Mouse (Mus musculus): ENCODE results near the gene Opn1sw.

Gene Opn1sw

GRCm38 (mm10) chr6:29388052-29388518 is at the start of gene Opn1sw:
Opn1sw (minus strand) TSS chr6:29388468.
- DNase-seq (ENCODE audit: low read depth, low spot score), result no peak

GRCm38 (mm10) chr6:29436461-29436934 is 48.2 kb upstream of the Opn1sw start:
- peak; percentile 65 for DNase-seq (ENCODE audit: low read depth, low spot score)

GRCm38 (mm10) chr6:29435940-29436451 is 47.7 kb upstream of the Opn1sw start:
- peak; percentile 76 for DNase-seq (ENCODE audit: low read depth, low spot score)

- DNase-seq (ENCODE audit: low read depth, low spot score), result peak; percentile 22
These were observed 46.8 kb upstream of the Opn1sw start for GRCm38 (mm10) chr6:29434911-29435691.

- DNase-seq (ENCODE audit: low read depth, low spot score), result no peak
These were observed 45.8 kb upstream of the Opn1sw start for GRCm38 (mm10) chr6:29433804-29434795.

- peak; percentile 17 for DNase-seq (ENCODE audit: low read depth, low spot score)
These were observed 45.0 kb upstream of the Opn1sw start, which contains the start of gene Flnc for GRCm38 (mm10) chr6:29433038-29433803. Flnc (plus strand) TSS chr6:29433256.

GRCm38 (mm10) chr6:29432676-29433037 is 44.4 kb upstream of the Opn1sw start:
- no peak for DNase-seq (ENCODE audit: low read depth, low spot score)

- no peak for DNase-seq (ENCODE audit: low read depth, low spot score)
These were observed 43.9 kb upstream of the Opn1sw start for GRCm38 (mm10) chr6:29432156-29432555.

GRCm38 (mm10) chr6:29431473-29431872 is 43.2 kb upstream of the Opn1sw start:
- DNase-seq (ENCODE audit: low read depth, low spot score), result no peak

GRCm38 (mm10) chr6:29430681-29431420 is 42.6 kb upstream of the Opn1sw start:
- DNase-seq (ENCODE audit: low read depth, low spot score), result no peak

GRCm38 (mm10) chr6:29428171-29428570 is 39.9 kb upstream of the Opn1sw start:
- no peak for DNase-seq (ENCODE audit: low read depth, low spot score)

GRCm38 (mm10) chr6:29426331-29426730 is 38.1 kb upstream of the Opn1sw start:
- no peak for DNase-seq (ENCODE audit: low read depth, low spot score)

GRCm38 (mm10) chr6:29425118-29425517 is 36.9 kb upstream of the Opn1sw start:
- DNase-seq (ENCODE audit: low read depth, low spot score), result no peak

- DNase-seq (ENCODE audit: low read depth, low spot score), result no peak
These were observed 32.3 kb upstream of the Opn1sw start for GRCm38 (mm10) chr6:29420596-29420995.

GRCm38 (mm10) chr6:29415446-29415845 is 27.2 kb upstream of the Opn1sw start:
- no peak for DNase-seq (ENCODE audit: low read depth, low spot score)

GRCm38 (mm10) chr6:29406412-29406811 is 18.1 kb upstream of the Opn1sw start:
- peak; percentile 59 for DNase-seq (ENCODE audit: low read depth, low spot score)

- no peak for DNase-seq (ENCODE audit: low read depth, low spot score)
These were observed 14.6 kb upstream of the Opn1sw start for GRCm38 (mm10) chr6:29402693-29403342.

- DNase-seq (ENCODE audit: low read depth, low spot score), result peak; percentile 37
These were observed 11.6 kb upstream of the Opn1sw start for GRCm38 (mm10) chr6:29399851-29400250.

- DNase-seq (ENCODE audit: low read depth, low spot score), result peak; percentile 79
These were observed 9.3 kb upstream of the Opn1sw start for GRCm38 (mm10) chr6:29397575-29397974.

Data from brain, adult 2 months (tissue).